Mouse (Mus musculus): Measurements from ENCODE around the gene Dck. TPM values are rescaled to one million over a fixed set of nuclear protein-coding genes. Genes with fewer than 3 reads are reported as not detected.
"Not testable (repeated sequence)": the region's sequence is repeated elsewhere in the genome, so short reads cannot be mapped to it uniquely, and the experiment has no call there.

Dck gene
- 123 and 125 TPM in 2 replicates for polyA plus RNA-seq (2015; fragmentation: Nextera tagmentation; extraction: Ambion mirVana)

DNA sequence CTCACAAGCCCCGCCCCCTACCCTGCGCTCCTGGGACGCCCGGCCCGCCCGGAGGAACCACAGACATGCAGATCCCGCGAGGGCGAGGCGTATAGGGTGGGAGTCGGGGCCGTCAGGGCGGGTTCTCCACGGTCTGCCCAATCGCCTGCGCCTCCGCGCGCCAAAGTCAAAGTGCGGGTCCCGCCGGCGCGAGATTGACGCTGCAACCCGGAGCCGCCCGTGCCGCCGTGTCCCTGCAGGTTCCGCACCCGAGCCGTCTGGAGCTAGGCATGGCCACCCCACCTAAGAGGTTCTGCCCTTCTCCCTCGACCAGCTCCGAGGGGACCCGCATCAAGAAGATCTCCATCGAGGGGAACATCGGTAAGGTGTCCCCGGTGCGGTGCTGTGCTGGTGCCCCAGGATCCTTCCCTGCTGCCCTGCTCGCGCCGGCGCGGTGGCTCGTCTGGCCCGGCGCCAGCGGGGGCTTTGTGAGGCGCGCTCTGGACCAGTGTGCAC is at the start of gene Dck:
Gene Dck, plus strand, starts transcription at position 10 of the 495 bp plus-strand sequence.
- under 1% methylated on average over 41 of the region's 51 CpGs for WGBS
- no peaks in the 10 kb centered on the region for H3K9me3 ChIP-seq (replicated peaks)
- H3K4me3 ChIP-seq, result peak within 1 kb of the TSS; percentile 70
- no peaks in the 10 kb centered on the region for H3K27me3 ChIP-seq
- peaks cover 23% of the 10 kb centered on the region for H3K4me1 ChIP-seq
- H3K27ac ChIP-seq, result peak within 1 kb of the TSS; percentile 95
- H3K9ac ChIP-seq, result peak within 1 kb of the TSS; percentile 69
- H3K36me3 ChIP-seq (ENCODE audit: poor library complexity, severe bottlenecking), result peaks cover 20% of the 10 kb centered on the region
- ATAC-seq, result peak; percentile 99
- H3K4me2 ChIP-seq, result peak within 1 kb of the TSS; percentile 65

DNA sequence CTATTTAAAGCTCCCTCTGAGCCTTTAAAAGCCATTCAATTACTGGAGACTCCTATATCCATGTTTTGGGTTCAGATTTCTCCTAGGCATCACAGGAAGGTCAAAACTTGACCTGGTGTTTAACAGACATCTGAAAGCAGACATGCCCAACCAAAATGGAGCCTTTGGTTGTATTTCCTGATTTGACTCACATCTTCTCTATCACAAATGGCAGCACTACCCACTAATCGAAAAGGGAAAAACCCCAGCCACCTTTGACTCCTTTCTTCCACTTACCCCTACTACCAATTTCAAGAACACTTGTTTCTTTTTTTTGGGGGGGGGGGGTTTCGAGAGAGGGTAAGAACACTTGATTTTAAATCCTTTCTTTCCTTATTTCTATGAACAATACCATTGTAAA is 47.8 kb upstream of the Dck start:
- no peak for ATAC-seq

DNA sequence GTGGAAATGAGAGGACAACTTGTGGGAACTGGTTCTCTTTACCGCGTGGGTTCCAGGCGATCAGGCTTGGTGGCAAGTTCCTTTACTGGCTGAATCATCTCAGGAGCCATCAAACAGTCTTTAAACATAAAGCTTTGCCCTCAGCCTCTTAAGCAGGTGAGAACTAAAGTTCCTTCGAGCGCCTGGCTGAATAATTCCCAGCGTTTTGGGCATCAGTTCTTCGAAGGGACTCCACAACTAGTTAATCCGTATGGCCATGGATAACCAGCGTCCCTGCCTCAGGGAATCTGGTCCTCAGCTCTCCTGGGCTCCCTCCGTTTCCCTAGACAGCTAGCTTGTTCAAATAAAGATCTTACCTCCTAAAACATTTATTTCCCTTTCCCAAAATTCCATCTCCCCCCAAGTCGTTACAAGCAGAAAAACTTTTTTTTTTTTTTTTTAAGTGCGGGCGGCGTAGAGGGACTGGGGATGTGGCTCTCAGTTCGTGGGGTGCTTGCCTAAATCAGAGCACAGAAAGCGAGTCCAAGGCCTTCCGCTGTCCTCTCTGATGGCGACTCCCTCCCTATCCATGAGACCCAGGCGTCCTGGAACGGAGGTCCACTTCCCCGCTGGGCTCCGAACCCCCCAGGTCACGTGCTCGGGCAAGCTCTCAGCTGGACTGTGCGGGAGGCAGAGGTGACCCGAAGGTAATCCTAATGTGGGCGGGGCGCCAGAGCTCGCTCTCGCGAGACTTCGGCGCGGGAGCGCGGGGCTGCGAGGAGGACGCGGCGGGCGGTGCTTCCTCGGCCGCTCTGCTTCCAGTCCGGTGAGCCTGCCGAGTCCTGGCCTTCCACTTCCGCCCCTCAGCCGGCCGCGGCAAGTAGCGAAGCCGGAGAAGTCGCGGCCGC is 44.4 kb upstream of the Dck start, which contains the start of gene Mob1b:
Gene Mob1b, plus strand, starts transcription at position 740 of the 887 bp plus-strand sequence.
- no peaks in the 10 kb centered on the region for H3K36me3 ChIP-seq (ENCODE audit: poor library complexity, severe bottlenecking)
- H3K9ac ChIP-seq, result peak within 1 kb of the TSS; percentile 98
- peak within 1 kb of the TSS; percentile 97 for H3K4me2 ChIP-seq
- H3K27me3 ChIP-seq, result no peaks in the 10 kb centered on the region
- peak; percentile 95 for ATAC-seq
- under 1% methylated on average over 48 of the region's 54 CpGs for WGBS
- H3K9me3 ChIP-seq (replicated peaks), result no peaks in the 10 kb centered on the region
- H3K4me3 ChIP-seq, result peak within 1 kb of the TSS; percentile 99
- peak within 1 kb of the TSS; percentile 95 for H3K27ac ChIP-seq
- H3K4me1 ChIP-seq, result peaks cover 30% of the 10 kb centered on the region

More for the DNA sequence above, 47.8 kb upstream of the Dck start:
- 77% methylated on average over 2 of the region's 2 CpGs for WGBS
- Histone ChIP-seq H3K36me3 (ENCODE audit: poor library complexity, severe bottlenecking) (no peaks in the 10 kb centered on the region), H3K4me2 (no peak overlapping the region), H3K27me3 (no peaks in the 10 kb centered on the region), H3K27ac (no peak overlapping the region), H3K4me3 (no peak overlapping the region), H3K9ac (no peak overlapping the region), H3K4me1 (peaks cover 9% of the 10 kb centered on the region), H3K9me3 (replicated peaks) (no peaks in the 10 kb centered on the region)

DNA sequence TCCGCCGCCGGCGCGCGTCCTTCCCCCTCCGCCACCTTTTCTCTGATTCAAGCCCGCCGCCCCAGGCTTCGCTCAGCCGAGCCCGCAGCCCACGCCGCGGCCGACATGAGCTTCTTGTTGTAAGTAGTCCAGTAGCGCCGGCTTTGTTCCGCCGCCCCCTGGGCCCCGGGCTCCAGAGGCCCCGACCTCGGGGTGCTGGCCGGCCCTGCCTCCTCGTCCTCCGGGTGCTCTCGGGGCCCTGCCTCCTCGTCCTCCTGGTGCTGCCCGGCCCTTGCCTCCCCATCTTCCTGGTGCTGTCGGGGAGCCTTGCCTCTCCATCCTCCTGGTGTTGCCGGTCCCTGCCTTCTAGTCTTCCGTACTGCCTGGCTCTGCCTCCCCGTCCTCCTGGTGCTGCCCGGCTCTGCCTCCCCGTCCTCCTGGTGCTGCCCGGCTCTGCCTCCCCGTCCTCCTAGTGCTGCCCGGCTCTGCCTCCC is 43.8 kb upstream of the Dck start:
- WGBS, result 0% methylated on average over 20 of the region's 38 CpGs
- Histone ChIP-seq H3K27ac (peak overlapping the region; percentile 95), H3K4me1 (peaks cover 30% of the 10 kb centered on the region), H3K9ac (peak overlapping the region; percentile 98), H3K9me3 (replicated peaks) (no peaks in the 10 kb centered on the region), H3K27me3 (no peaks in the 10 kb centered on the region), H3K4me3 (peak overlapping the region; percentile 99), H3K4me2 (peak overlapping the region; percentile 97), H3K36me3 (ENCODE audit: poor library complexity, severe bottlenecking) (no peaks in the 10 kb centered on the region)
- ATAC-seq, result peak; percentile 82

DNA sequence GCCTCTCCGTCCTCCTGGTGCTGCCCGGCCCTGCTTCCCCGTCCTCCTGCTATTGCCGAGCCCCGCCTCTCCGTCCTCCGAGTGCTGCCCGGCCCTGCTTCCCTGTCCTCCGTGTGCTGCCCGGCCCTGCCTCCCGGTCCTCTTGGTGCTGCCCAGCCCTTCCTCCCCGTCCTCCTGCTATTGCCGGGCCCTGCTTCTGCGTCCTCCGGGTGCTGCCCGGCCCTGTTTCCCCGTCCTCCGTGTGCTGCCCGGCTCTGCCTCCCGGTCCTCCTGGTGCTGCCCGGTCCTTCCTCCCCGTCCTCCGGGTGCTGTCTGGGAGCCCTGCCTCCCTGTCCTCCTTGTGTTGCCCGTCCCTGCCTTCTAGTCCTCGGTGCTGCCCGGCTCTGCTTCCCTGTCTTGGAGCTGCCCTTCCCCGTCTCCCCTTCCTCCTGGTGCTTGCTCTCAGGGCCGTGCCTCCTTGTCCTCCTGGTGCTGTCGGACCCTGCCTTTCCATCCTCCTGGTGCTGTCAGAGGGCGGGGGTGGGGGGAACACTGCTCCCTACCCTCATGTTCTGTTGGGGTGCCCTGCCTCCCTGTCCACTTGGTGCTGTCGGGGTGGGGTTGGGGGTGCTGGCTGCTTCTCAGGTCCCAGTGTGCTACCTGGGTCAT is 43.1 kb upstream of the Dck start:
- H3K4me1 ChIP-seq, result peaks cover 30% of the 10 kb centered on the region
- peak overlapping the region; percentile 99 for H3K4me3 ChIP-seq
- no peaks in the 10 kb centered on the region for H3K9me3 ChIP-seq (replicated peaks)
- peak; percentile 44 for ATAC-seq
- H3K27me3 ChIP-seq, result no peaks in the 10 kb centered on the region
- H3K36me3 ChIP-seq (ENCODE audit: poor library complexity, severe bottlenecking), result no peaks in the 10 kb centered on the region
- H3K9ac ChIP-seq, result peak overlapping the region; percentile 98
- 2% methylated on average over 31 of the region's 31 CpGs for WGBS
- peak overlapping the region; percentile 95 for H3K27ac ChIP-seq
- peak overlapping the region; percentile 97 for H3K4me2 ChIP-seq

DNA sequence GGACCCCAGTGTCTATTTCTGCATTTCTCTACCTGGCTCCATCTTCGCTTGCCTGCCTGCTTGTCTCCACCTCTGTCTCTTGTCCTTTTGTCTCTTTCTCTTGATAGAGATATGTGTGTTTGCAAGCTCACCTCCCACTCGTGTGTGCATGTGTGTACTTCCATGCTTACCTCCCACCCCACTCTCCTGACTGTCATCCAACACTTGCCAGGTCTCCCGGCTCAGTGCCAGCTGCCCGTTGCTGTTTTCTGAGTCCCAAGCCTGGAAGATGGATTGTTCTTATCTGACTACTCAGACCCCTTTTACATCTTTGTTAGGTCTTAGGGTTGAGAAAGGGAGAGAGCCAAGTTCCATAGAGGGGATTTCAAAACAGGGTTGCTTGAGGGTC is 42.6 kb upstream of the Dck start:
- Histone ChIP-seq H3K36me3 (ENCODE audit: poor library complexity, severe bottlenecking) (no peaks in the 10 kb centered on the region), H3K4me1 (peaks cover 30% of the 10 kb centered on the region), H3K27ac (peak overlapping the region; percentile 95; the same call in 1 of the 2 replicates), H3K9me3 (replicated peaks) (no peaks in the 10 kb centered on the region), H3K4me2 (peak overlapping the region; percentile 97), H3K27me3 (no peaks in the 10 kb centered on the region), H3K9ac (peak overlapping the region; percentile 98), H3K4me3 (peak overlapping the region; percentile 99)
- ATAC-seq, result no peak
- WGBS, result 34% methylated on average over 4 of the region's 4 CpGs

DNA sequence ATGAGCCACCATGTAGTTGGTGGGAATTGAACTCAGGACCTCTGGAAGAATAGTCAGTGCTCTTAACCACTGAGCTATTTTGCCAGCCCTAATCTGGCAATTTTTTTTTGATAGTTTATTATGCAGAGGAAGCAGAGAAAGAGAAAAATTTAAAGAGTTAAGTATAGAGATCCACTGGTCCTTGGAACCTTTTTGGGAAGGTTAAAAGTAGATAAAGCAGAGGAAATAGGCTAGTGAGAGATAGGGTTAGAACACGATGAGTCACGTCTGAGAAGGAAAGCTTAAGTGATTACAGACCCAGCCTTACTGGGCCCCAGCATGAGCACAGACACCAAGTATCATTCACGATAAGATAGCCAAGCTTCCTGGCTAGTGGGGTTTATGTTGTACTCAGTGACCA is 40.8 kb upstream of the Dck start:
- ATAC-seq, result no peak
- WGBS, result 83% methylated on average over 3 of the region's 3 CpGs
- Histone ChIP-seq H3K4me2 (no peak overlapping the region), H3K27me3 (no peaks in the 10 kb centered on the region), H3K9me3 (replicated peaks) (no peaks in the 10 kb centered on the region), H3K4me3 (no peak overlapping the region), H3K4me1 (peaks cover 30% of the 10 kb centered on the region), H3K9ac (no peak overlapping the region), H3K36me3 (ENCODE audit: poor library complexity, severe bottlenecking) (no peaks in the 10 kb centered on the region), H3K27ac (no peak overlapping the region)

DNA sequence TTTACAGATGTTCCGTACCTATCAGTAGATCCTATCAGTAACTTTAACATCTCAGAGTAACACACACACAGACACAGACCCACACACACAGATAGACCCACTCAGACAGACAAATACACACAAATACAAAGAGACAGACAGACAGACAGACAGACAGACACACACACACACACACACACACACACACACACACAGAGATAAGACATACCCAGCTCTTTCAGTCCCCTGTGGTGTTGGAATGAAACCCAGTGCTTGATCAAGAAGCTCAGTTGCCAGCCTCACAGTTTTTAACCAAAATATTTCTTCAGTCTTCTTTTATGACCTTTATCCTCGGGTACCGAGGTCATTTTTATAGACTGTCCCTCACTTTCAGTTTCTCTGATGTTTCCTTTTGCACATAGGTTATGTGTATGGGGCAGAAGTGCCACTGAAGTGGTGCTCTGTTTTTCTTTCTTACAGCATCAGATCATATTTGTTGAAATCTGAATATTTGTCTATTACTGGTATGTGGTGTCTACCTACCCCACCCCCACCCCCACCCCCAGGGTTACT is 37.1 kb upstream of the Dck start:
- Histone ChIP-seq H3K36me3 (ENCODE audit: poor library complexity, severe bottlenecking) (no peaks in the 10 kb centered on the region), H3K27me3 (no peaks in the 10 kb centered on the region), H3K4me3 (no peak overlapping the region), H3K27ac (no peak overlapping the region), H3K4me2 (no peak overlapping the region), H3K4me1 (peaks cover 16% of the 10 kb centered on the region), H3K9ac (no peak overlapping the region), H3K9me3 (replicated peaks) (no peaks in the 10 kb centered on the region)
- no peak for ATAC-seq
- 88% methylated on average over 3 of the region's 3 CpGs for WGBS

DNA sequence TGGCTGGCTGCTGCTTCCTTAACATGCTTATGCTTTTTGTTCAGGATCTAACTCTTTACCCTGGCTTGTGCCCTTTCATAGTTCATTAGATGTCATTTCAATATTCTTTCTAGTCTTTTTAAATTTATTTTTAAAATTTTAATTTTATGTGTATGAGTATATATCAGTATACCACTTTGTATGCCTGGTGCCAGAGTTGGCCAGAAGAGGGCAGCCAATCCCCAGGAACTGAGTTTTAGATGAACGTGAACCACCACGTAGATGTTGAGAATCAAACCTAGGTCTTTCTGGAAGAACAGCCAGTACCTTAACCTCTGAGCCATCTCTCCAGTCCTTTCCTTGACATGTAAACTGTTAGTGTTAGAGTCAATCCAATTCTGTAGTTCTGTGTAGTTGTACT is 30.0 kb upstream of the Dck start:
- Histone ChIP-seq H3K27me3 (no peaks in the 10 kb centered on the region), H3K4me2 (no peak overlapping the region), H3K9ac (no peak overlapping the region), H3K27ac (no peak overlapping the region), H3K4me1 (no peaks in the 10 kb centered on the region), H3K9me3 (replicated peaks) (no peaks in the 10 kb centered on the region), H3K4me3 (no peak overlapping the region), H3K36me3 (ENCODE audit: poor library complexity, severe bottlenecking) (peaks cover 1% of the 10 kb centered on the region; the same call in 1 of the 2 replicates)
- no peak for ATAC-seq
- 99% methylated on average over 2 of the region's 2 CpGs for WGBS

DNA sequence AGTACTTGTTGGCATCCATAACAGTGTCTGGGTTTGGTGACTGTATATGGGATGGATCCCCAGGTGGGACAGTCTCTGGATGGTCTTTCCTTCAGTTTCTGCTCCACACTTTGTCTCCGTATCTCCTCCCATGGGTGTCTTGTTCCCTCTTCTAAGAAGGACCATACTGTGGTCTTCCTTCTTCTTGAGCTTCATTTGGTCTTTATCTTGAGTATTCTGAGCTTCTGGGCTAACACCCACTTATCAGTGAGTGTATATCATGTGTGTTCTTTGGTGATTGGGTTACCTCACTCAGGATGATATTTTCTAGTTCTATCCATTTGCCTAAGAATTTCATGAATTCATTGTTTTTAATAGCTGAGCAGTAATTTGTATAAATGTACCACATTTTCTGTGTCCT is 23.7 kb upstream of the Dck start:
- H3K9me3 ChIP-seq (replicated peaks); ATAC-seq: not testable (repeated sequence)

DNA sequence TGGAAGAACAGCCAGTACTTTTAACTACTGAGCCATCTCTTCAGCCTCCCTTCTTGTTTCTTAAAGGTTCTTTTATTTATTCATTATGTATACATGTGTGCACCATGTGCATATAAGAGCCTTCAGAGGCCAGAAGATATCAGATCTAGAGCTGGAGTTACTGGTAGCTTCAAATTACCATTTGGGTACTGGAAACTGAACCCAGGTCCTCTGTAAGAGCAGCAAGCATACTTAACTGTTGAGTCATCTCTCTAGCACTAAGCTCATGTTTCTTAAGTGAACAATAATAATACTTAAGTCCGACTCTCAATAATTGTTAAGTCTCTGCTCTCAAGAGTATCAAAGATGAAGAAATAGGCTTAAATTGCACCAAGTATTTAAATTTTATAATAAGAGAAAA is 17.0 kb upstream of the Dck start:
- 90% methylated on average over 1 of the region's 1 CpGs for WGBS
- no peak overlapping the region for H3K4me2 ChIP-seq
- H3K27ac ChIP-seq, result no peak overlapping the region
- H3K9me3 ChIP-seq (replicated peaks), result no peaks in the 10 kb centered on the region
- H3K27me3 ChIP-seq, result no peaks in the 10 kb centered on the region
- H3K36me3 ChIP-seq (ENCODE audit: poor library complexity, severe bottlenecking), result peaks cover 24% of the 10 kb centered on the region
- no peak overlapping the region for H3K9ac ChIP-seq
- no peak overlapping the region for H3K4me3 ChIP-seq
- ATAC-seq, result no peak
- H3K4me1 ChIP-seq, result no peaks in the 10 kb centered on the region

More for the DNA sequence above, 23.7 kb upstream of the Dck start:
- H3K36me3 ChIP-seq (ENCODE audit: poor library complexity, severe bottlenecking), result peaks cover 21% of the 10 kb centered on the region; the same call in 1 of the 2 replicates
- not testable (repeated sequence) for H3K4me3 ChIP-seq, H3K4me1 ChIP-seq, H3K4me2 ChIP-seq, H3K27ac ChIP-seq, H3K27me3 ChIP-seq, H3K9ac ChIP-seq
- 100% methylated on average over 1 of the region's 1 CpGs for WGBS

DNA sequence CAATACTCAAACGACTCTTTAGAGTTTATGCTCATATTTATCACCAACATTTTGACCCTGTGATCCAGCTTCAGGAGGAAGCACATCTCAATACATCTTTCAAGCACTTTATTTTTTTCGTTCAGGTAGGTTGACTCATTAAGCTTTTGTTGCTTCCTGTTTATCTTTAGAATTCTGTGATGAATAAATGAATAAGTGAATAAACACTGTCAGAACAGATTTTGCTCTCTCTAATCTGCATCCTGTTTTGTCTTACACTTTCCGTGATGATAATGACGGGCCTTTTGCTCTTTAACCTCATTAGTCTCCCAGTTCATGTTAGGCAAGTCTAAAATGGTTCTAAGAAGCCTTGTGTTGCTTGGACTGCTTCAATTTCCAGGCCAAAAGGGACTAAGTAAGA is 11.6 kb upstream of the Dck start:
- no peaks in the 10 kb centered on the region for H3K4me1 ChIP-seq
- H3K9ac ChIP-seq, result no peak overlapping the region
- H3K9me3 ChIP-seq (replicated peaks), result no peaks in the 10 kb centered on the region
- H3K4me3 ChIP-seq, result no peak overlapping the region
- H3K4me2 ChIP-seq, result no peak overlapping the region
- 89% methylated on average over 4 of the region's 4 CpGs for WGBS
- peaks cover 19% of the 10 kb centered on the region for H3K36me3 ChIP-seq (ENCODE audit: poor library complexity, severe bottlenecking)
- ATAC-seq, result no peak
- no peak overlapping the region for H3K27ac ChIP-seq
- H3K27me3 ChIP-seq, result no peaks in the 10 kb centered on the region

Measured in forebrain, embryonic 13.5 days (tissue).